Comparison of ENCODE assay signal across 8 mouse cellular contexts in genomic region chr5:113772905-113773519, GRCm38 (mm10). TPM values are rescaled to one million over a fixed set of nuclear protein-coding genes. Genes with fewer than 3 reads are reported as not detected.
A peak's percentile ranks its signal among the peaks of the same experiment; 100 is the strongest.
DNase-seq lines count a peak whose midpoint lies in the region; ATAC-seq and TF ChIP-seq lines count a peak whose summit lies in the region.

No protein-coding gene starts in this region.

- peak overlapping the region; percentile 96 for H3K4me3 ChIP-seq in heart, adult 2 months
- H3K4me3 ChIP-seq in ES-Bruce4 (ENCODE audit: low read depth, low read length), result peak overlapping the region; percentile 100
- peak overlapping the region; percentile 97 for H3K4me3 ChIP-seq in forebrain, postnatal 0 days (ENCODE audit: low read depth, low read length)
- peak overlapping the region; percentile 86 for H3K4me3 ChIP-seq in lung, postnatal 0 days (ENCODE audit: low read depth, low read length)

- no peak for DNase-seq in heart, adult 2 months
- DNase-seq in heart, adult 8-10 months (ENCODE audit: low spot score), result no peak
- DNase-seq in forebrain, postnatal 0 days, result no peak
- DNase-seq in lung, postnatal 0 days (ENCODE audit: low spot score), result peak; percentile 38
- no peak for DNase-seq in adrenal gland, postnatal 14 days
- no peak for DNase-seq in thymus, adult 18-20 months
- no peak for DNase-seq in right cerebral cortex, postnatal 4 days

- H3K4me2 ChIP-seq in forebrain, postnatal 0 days (ENCODE audit: low read depth), result peak overlapping the region; percentile 95
- peak overlapping the region; percentile 85 for H3K4me2 ChIP-seq in lung, postnatal 0 days (replicated peaks; ENCODE audit: low read depth, low read length)

- H3K9me3 ChIP-seq in ES-Bruce4 (replicated peaks; ENCODE audit: control insufficient read depth, insufficient read depth, low read length, poor library complexity, severe bottlenecking), result no peaks in the 10 kb centered on the region
- H3K9me3 ChIP-seq in forebrain, postnatal 0 days (ENCODE audit: low read length), result no peaks in the 10 kb centered on the region
- H3K9me3 ChIP-seq in lung, postnatal 0 days (ENCODE audit: low read length), result no peaks in the 10 kb centered on the region

- H3K36me3 ChIP-seq in heart, adult 2 months (ENCODE audit: control insufficient read depth, insufficient read depth, low read length), result no peaks in the 10 kb centered on the region
- peaks cover 6% of the 10 kb centered on the region; the same call in 1 of the 2 replicates for H3K36me3 ChIP-seq in ES-Bruce4 (ENCODE audit: control insufficient read depth, insufficient read depth, low read length, poor library complexity, severe bottlenecking)
- H3K36me3 ChIP-seq in forebrain, postnatal 0 days (ENCODE audit: insufficient read depth), result peaks cover 28% of the 10 kb centered on the region
- H3K36me3 ChIP-seq in lung, postnatal 0 days (ENCODE audit: insufficient read depth, low read length), result peaks cover 16% of the 10 kb centered on the region; the same call in 1 of the 2 replicates

- no peak for TF ChIP-seq EP300 in heart, adult 2 months (IDR thresholded peaks at IDR 0.05; ENCODE audit: insufficient read depth, low read depth, low read length)
- TF ChIP-seq EP300 in ES-Bruce4 (IDR thresholded peaks at IDR 0.05; ENCODE audit: insufficient read depth, low read depth, low read length), result no peak
- no peak for TF ChIP-seq EP300 in lung, postnatal 0 days (IDR thresholded peaks at IDR 0.05)

- TF ChIP-seq CTCF in heart, adult 2 months (IDR thresholded peaks at IDR 0.05), result no peak
- no peak for TF ChIP-seq CTCF in ES-Bruce4 (IDR thresholded peaks at IDR 0.05; ENCODE audit: low read depth, low read length)
- TF ChIP-seq CTCF in forebrain, postnatal 0 days (IDR thresholded peaks at IDR 0.05; ENCODE audit: low read depth), result no peak
- TF ChIP-seq CTCF in lung, postnatal 0 days (IDR thresholded peaks at IDR 0.05), result no peak

- peak overlapping the region; percentile 82 for H3K27ac ChIP-seq in heart, adult 2 months
- H3K27ac ChIP-seq in ES-Bruce4 (ENCODE audit: insufficient read depth, low read length), result no peak overlapping the region
- H3K27ac ChIP-seq in forebrain, postnatal 0 days (ENCODE audit: low read depth, low read length), result peak overlapping the region; percentile 97
- H3K27ac ChIP-seq in lung, postnatal 0 days (ENCODE audit: low read length), result peak overlapping the region; percentile 78

- ATAC-seq in forebrain, postnatal 0 days, result peak; percentile 7; the same call in 1 of the 2 replicates
- peak; percentile 20 for ATAC-seq in lung, postnatal 0 days

- no peaks in the 10 kb centered on the region for H3K27me3 ChIP-seq in heart, adult 2 months (ENCODE audit: control insufficient read depth, insufficient read depth, low read length)
- no peaks in the 10 kb centered on the region for H3K27me3 ChIP-seq in ES-Bruce4 (ENCODE audit: control insufficient read depth, insufficient read depth, low read length, poor library complexity, severe bottlenecking)
- no peaks in the 10 kb centered on the region for H3K27me3 ChIP-seq in forebrain, postnatal 0 days (ENCODE audit: insufficient read depth, low read length)
- H3K27me3 ChIP-seq in lung, postnatal 0 days (replicated peaks; ENCODE audit: insufficient read depth, low read length), result no peaks in the 10 kb centered on the region

- no peaks in the 10 kb centered on the region for H3K4me1 ChIP-seq in heart, adult 2 months (ENCODE audit: control insufficient read depth, insufficient read depth, low read length)
- no peaks in the 10 kb centered on the region for H3K4me1 ChIP-seq in ES-Bruce4 (ENCODE audit: control insufficient read depth, insufficient read depth, low read length)
- H3K4me1 ChIP-seq in forebrain, postnatal 0 days (ENCODE audit: insufficient read depth), result peaks cover 7% of the 10 kb centered on the region
- 0 out of 2 replicates have a peak, but pooled peaks cover 2% of the 10 kb centered on the region for H3K4me1 ChIP-seq in lung, postnatal 0 days (ENCODE audit: insufficient read depth, low read depth, low read length)

- H3K9ac ChIP-seq in heart, adult 2 months (ENCODE audit: low read depth, low read length), result peak overlapping the region; percentile 86
- H3K9ac ChIP-seq in ES-Bruce4 (ENCODE audit: low read depth, poor library complexity, severe bottlenecking), result peak overlapping the region; percentile 76
- H3K9ac ChIP-seq in forebrain, postnatal 0 days, result peak overlapping the region; percentile 92
- peak overlapping the region; percentile 59 for H3K9ac ChIP-seq in lung, postnatal 0 days (replicated peaks; ENCODE audit: low read depth)

- intact Hi-C loops in heart, adult 2 months (cut with DNase I), result loop anchor here (5.0 kb wide), 3 partner anchors 179 to 669 kb away; partner anchors contain the start of genes Mmab, Mvk and Ssh1

- H3K79me2 ChIP-seq in heart, adult 2 months (replicated peaks; ENCODE audit: control insufficient read depth, insufficient read depth, low read length), result peaks cover 12% of the 10 kb centered on the region

- WGBS in heart, adult 2 months, result under 1% methylated on average over 21 of the region's 38 CpGs
- 8% methylated on average over 22 of the region's 38 CpGs for WGBS in forebrain, postnatal 0 days
- WGBS in lung, postnatal 0 days, result 2% methylated on average over 26 of the region's 38 CpGs

- TF ChIP-seq POLR2A in heart, adult 2 months (IDR thresholded peaks at IDR 0.05; ENCODE audit: insufficient read depth, low read depth, low read length), result no peak
- no peak for TF ChIP-seq POLR2A in ES-Bruce4 (IDR thresholded peaks at IDR 0.05; ENCODE audit: insufficient read depth, low read length)

RNA-seq across cellular contexts. Expression of gene Iscu, which starts 0.5 kb away (rescaled TPM):
- total RNA-seq in heart, adult 2 months (2021), result 100 to 1,000 TPM; 176 to 202 TPM
- 168 and 212 TPM in 2 replicates for polyA plus RNA-seq in heart, adult 2 months (2012; rRNA removed)
- 100 to 1,000 TPM; 195 to 224 (median 212) TPM for total RNA-seq in heart, adult 8-10 months (2022)
- polyA plus RNA-seq in ES-Bruce4 (2011; ENCODE audit: insufficient read depth, insufficient read length, low read depth, missing spikeins), result 47.5 and 58.2 TPM in 2 replicates
- total RNA-seq in forebrain, postnatal 0 days (2014; rRNA removed), result 67.2 and 88.2 TPM in 2 replicates
- polyA plus RNA-seq in forebrain, postnatal 0 days (2015; fragmentation: Nextera tagmentation; extraction: Ambion mirVana), result 98.9 and 119 TPM in 2 replicates
- 197 and 225 TPM in 2 replicates for polyA plus RNA-seq in lung, postnatal 0 days (2015; fragmentation: Nextera tagmentation; extraction: Ambion mirVana)
- 429 and 451 TPM in 2 replicates for total RNA-seq in adrenal gland, postnatal 14 days (2021)

RNA-seq across cellular contexts. Expression of gene Sart3, which starts 0.7 kb away (rescaled TPM):
- total RNA-seq in heart, adult 2 months (2021), result 10 to 100 TPM; 12.2 to 14.4 TPM
- polyA plus RNA-seq in heart, adult 2 months (2012; rRNA removed), result 10.2 and 13.6 TPM in 2 replicates
- 10 to 100 TPM; 11.2 to 12.6 (median 12.2) TPM for total RNA-seq in heart, adult 8-10 months (2022)
- polyA plus RNA-seq in ES-Bruce4 (2011; ENCODE audit: insufficient read depth, insufficient read length, low read depth, missing spikeins), result 45.0 and 49.0 TPM in 2 replicates
- 47.4 and 54.0 TPM in 2 replicates for total RNA-seq in forebrain, postnatal 0 days (2014; rRNA removed)
- polyA plus RNA-seq in forebrain, postnatal 0 days (2015; fragmentation: Nextera tagmentation; extraction: Ambion mirVana), result 21.6 and 28.5 TPM in 2 replicates
- 12.8 and 16.9 TPM in 2 replicates for polyA plus RNA-seq in lung, postnatal 0 days (2015; fragmentation: Nextera tagmentation; extraction: Ambion mirVana)
- 33.8 and 38.4 TPM in 2 replicates for total RNA-seq in adrenal gland, postnatal 14 days (2021)

RNA-seq across cellular contexts. Expression of gene Tmem119, which starts 27.3 kb away (rescaled TPM):
- 1 to 10 TPM; 3.6 to 5.8 TPM for total RNA-seq in heart, adult 2 months (2021)
- polyA plus RNA-seq in heart, adult 2 months (2012; rRNA removed), result 7.3 and 12.0 TPM in 2 replicates
- total RNA-seq in heart, adult 8-10 months (2022), result 1 to 10 TPM; 2.0 to 4.6 (median 2.7) TPM
- 0.79 and 1.2 TPM in 2 replicates for polyA plus RNA-seq in ES-Bruce4 (2011; ENCODE audit: insufficient read depth, insufficient read length, low read depth, missing spikeins)
- 5.8 and 8.2 TPM in 2 replicates for total RNA-seq in forebrain, postnatal 0 days (2014; rRNA removed)
- 5.9 and 7.1 TPM in 2 replicates for polyA plus RNA-seq in forebrain, postnatal 0 days (2015; fragmentation: Nextera tagmentation; extraction: Ambion mirVana)
- 107 and 110 TPM in 2 replicates for polyA plus RNA-seq in lung, postnatal 0 days (2015; fragmentation: Nextera tagmentation; extraction: Ambion mirVana)
- 9.6 and 10.9 TPM in 2 replicates for total RNA-seq in adrenal gland, postnatal 14 days (2021)

RNA-seq across cellular contexts. Expression of gene Ficd, which starts 37.4 kb away (rescaled TPM):
- total RNA-seq in heart, adult 2 months (2021), result 1 to 10 TPM; 8.7 to 9.3 TPM
- polyA plus RNA-seq in heart, adult 2 months (2012; rRNA removed), result 7.2 and 7.7 TPM in 2 replicates
- total RNA-seq in heart, adult 8-10 months (2022), result 10 to 100 TPM; 10.2 to 11.6 (median 10.8) TPM
- 2.8 and 3.4 TPM in 2 replicates for polyA plus RNA-seq in ES-Bruce4 (2011; ENCODE audit: insufficient read depth, insufficient read length, low read depth, missing spikeins)
- 9.2 TPM in 2 replicates for total RNA-seq in forebrain, postnatal 0 days (2014; rRNA removed)
- 6.9 and 8.0 TPM in 2 replicates for polyA plus RNA-seq in forebrain, postnatal 0 days (2015; fragmentation: Nextera tagmentation; extraction: Ambion mirVana)
- polyA plus RNA-seq in lung, postnatal 0 days (2015; fragmentation: Nextera tagmentation; extraction: Ambion mirVana), result 6.7 and 6.8 TPM in 2 replicates
- total RNA-seq in adrenal gland, postnatal 14 days (2021), result 8.2 and 10.4 TPM in 2 replicates

RNA-seq across cellular contexts. Expression of gene 1700069L16Rik, which starts 48.4 kb away (rescaled TPM):
- total RNA-seq in heart, adult 2 months (2021), result not detected
- not detected in 2 replicates for polyA plus RNA-seq in heart, adult 2 months (2012; rRNA removed)
- not detected for total RNA-seq in heart, adult 8-10 months (2022)
- not detected in 2 replicates for polyA plus RNA-seq in ES-Bruce4 (2011; ENCODE audit: insufficient read depth, insufficient read length, low read depth, missing spikeins)
- not detected in 2 replicates for total RNA-seq in forebrain, postnatal 0 days (2014; rRNA removed)
- not detected in 2 replicates for polyA plus RNA-seq in forebrain, postnatal 0 days (2015; fragmentation: Nextera tagmentation; extraction: Ambion mirVana)
- not detected in 2 replicates for polyA plus RNA-seq in lung, postnatal 0 days (2015; fragmentation: Nextera tagmentation; extraction: Ambion mirVana)
- total RNA-seq in adrenal gland, postnatal 14 days (2021), result not detected in 2 replicates
